Mouse (Mus musculus): ENCODE results near the gene Tyro3.

The Tyro3 gene

DNA sequence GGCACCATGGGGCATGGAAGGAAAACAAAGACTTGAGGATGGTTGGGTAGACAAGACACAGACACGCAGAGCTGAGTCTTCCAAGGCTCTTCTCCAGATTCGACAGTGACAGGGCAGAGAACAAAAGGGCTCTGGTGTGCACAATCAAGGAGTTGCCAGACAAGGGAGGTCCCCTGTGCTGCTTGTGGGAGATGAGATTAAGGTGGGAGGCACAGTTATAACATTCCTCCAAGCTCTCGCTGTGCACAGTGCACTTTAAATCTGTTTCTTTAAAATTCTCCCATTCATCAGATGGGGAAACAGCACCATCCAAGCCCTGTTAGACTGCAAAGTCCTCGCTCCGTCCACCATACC is 6.7 kb downstream of the Tyro3 start:
- DNase-seq (ENCODE audit: low read depth, low spot score): no peak

DNA sequence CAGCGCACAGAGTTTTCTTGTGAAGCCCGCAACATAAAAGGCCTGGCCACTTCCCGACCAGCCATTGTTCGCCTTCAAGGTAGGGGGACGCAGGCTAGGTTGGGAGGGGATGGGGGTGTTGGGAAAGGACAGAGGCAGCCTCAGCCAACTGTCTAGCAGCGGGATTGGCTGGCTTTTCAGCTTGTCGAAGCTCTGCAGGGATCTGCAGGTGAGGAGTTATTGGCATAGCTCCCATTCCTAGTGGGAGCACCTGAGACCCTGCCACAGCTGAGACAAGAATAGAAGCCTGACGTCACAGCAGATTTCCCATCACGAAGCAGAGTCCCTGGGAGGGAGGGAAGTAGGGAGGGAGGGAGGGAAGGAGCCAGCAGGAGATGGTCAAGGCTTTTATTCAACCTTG is 7.2 kb downstream of the Tyro3 start:
- no peak for DNase-seq (ENCODE audit: low read depth, low spot score)

DNA sequence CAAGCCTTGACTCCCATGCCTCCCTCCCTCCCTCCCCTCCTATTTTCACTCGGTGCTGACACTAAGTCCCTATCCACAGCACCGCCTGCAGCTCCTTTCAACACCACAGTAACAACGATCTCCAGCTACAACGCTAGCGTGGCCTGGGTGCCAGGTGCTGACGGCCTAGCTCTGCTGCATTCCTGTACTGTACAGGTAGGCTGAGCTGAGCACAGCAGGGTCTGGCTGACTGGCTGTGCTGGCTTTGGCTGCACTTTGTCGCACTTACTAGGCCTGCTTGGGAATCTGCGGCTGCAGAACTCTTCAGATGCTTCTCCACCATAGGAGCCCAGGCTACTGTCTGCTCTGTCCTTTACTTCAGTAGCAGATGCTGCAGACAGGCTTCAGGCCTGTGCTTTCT is 8.0 kb downstream of the Tyro3 start:
- no peak for DNase-seq (ENCODE audit: low read depth, low spot score)

DNA sequence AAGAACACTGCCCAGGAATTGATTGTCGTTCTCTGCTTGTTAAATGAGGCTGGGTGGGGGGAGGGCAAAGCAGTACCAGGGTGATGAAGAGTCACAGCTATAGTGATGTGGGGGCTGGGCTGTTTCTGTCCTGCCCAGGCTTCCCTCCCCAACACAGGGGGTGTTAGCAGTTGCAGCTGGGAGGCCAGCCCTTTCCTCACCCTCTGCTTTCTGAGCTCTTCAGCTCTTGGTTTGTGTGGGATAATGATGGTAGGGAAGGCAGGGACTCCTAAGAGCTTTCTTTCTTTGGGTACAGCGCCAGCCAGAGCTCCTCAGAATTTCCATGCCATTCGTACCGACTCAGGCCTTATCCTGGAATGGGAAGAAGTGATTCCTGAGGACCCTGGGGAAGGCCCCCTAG is 10.9 kb downstream of the Tyro3 start:
- DNase-seq (ENCODE audit: low read depth, low spot score): no peak

DNA sequence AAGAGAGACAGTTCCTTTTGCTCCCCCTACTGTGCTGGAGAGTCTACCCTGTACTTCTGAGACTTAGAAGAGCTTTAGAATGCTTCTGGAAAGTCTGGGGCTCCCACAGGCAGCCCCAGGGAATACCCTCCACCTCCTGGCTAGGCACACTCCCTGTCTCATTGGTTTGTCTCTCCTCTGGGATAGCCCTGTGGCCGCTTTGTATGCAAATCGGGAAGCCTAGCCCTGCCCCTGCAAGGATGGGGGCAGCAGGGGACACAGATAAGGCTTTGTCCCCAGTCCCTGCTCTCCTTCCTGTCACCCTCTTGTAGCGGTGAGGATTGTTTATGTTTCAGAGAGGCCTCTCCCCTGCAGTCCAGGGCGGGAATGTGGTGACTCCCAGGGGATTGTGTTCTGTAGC is 11.3 kb downstream of the Tyro3 start:
- no peak for DNase-seq (ENCODE audit: low read depth, low spot score)

DNA sequence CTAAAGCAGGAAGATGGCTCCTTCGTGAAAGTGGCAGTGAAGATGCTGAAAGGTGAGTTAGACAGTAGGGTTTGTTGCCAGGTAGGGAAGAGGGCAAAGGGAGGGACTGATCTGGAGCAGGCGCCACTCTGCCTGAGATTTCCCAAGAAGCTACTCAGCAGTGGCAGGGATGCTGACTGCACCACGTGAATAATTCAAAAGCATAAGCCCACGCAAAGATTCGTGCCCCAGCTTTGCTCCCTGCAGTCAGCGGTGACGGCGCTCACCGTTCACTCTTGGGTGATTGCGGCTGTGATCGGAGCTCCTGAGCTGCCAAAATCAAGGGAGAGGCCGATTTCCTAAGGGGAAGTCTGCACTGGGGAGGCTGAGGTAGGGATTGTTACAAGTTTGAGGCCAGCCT is 13.4 kb downstream of the Tyro3 start:
- no peak for DNase-seq (ENCODE audit: low read depth, low spot score)

DNA sequence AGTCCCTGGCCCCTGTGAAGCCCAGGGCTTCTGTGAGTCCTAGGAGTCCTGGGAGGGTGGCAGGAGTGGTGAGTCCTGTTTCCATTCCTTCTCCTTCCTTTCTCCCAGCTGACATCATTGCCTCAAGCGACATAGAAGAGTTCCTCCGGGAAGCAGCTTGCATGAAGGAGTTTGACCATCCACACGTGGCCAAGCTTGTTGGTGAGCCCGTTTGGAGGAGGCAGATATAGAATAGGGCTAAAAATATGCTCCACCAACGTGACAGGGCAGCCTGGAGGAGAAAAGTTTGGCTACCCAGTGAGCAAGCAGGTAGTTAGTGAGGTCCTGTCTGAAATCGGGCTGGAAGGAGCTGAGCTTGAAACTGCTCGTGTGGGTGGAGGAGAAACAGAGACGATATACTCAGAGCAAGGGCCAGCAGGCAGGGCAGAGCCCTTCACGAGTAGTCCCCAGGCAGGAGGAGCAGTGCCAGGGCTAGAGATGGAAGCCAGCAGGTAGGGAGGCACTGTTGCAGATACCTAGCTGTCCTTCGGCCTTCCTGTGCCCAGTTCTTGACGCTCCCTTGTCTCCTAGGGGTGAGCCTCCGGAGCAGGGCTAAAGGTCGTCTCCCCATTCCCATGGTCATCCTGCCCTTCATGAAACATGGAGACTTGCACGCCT is 14.1 kb downstream of the Tyro3 start:
- DNase-seq (ENCODE audit: low read depth, low spot score): no peak

DNA sequence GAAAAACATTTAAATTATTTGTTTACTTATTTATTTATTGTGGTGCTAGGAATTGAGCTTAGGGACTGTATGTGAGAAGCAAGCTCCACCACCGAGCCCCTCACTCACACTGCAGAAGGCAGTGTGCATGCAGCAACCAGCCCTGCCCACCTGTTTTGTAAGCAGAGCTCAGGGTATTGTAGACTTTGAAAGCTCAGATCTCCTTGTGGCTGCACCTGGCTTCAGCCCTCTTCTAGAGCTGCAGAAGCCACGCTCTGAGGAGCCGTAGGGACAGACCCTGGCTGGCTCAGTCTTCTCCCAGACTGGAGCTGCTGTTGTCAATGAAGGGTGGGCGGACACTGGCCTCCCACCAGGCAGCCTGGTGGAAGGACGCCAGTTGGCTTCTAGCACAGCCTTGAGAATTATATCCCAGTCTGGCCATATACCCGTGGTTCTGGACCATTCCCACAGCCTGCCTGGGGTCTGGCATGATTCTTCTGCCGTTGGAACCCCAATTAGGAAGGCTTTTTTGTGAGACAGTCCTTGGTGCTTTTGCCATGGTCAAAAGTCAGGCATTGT is 16.9 kb downstream of the Tyro3 start:
- DNase-seq (ENCODE audit: low read depth, low spot score): no peak

DNA sequence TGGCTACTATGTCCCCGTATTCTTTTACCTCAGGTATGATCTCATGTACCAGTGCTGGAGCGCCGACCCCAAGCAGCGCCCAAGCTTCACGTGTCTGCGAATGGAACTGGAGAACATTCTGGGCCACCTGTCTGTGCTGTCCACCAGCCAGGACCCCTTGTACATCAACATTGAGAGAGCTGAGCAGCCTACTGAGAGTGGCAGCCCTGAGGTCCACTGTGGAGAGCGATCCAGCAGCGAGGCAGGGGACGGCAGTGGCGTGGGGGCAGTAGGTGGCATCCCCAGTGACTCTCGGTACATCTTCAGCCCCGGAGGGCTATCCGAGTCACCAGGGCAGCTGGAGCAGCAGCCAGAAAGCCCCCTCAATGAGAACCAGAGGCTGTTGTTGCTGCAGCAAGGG is 19.1 kb downstream of the Tyro3 start:
- DNase-seq (ENCODE audit: low read depth, low spot score): no peak

DNA sequence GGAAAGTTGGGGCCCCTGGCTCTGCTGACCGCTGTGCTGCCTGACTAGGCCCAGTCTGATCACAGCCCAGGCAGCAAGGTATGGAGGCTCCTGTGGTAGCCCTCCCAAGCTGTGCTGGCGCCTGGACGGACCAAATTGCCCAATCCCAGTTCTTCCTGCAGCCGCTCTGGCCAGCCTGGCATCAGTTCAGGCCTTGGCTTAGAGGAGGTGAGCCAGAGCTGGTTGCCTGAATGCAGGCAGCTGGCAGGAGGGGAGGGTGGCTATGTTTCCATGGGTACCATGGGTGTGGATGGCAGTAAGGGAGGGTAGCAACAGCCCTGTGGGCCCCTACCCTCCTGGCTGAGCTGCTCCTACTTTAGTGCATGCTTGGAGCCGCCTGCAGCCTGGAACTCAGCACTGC is 19.5 kb downstream of the Tyro3 start:
- DNase-seq (ENCODE audit: low read depth, low spot score): no peak

DNA sequence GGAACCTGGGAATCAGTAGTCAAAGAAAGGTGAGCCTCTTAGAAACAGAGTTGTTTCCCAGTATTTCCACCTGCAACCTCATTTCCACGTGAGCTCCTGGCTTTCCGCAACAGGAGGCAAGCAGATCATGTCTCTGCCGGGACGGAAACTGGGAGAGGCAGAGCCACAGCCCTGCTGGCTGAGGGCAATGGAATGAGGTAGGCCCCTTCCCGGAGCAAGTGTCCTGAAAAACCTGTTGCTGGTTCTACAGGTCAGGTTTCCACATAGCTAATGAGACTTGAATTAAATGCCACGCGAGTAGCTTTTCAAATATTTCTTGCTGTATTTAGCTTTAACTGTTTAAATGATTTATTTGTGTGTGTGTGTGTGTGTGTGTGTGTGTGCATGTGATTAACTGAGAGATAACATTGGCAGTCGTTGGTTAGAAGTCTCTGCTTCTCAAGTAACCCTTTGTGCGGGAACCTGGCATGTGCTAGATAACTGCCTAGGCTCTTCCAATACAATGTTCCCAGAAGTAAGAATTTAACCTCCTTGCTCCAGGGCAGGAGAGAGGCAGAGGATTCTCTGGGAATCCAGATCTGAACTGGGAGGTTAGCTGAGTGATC is 21.2 kb downstream of the Tyro3 start:
- DNase-seq (ENCODE audit: low read depth, low spot score): no peak

DNA sequence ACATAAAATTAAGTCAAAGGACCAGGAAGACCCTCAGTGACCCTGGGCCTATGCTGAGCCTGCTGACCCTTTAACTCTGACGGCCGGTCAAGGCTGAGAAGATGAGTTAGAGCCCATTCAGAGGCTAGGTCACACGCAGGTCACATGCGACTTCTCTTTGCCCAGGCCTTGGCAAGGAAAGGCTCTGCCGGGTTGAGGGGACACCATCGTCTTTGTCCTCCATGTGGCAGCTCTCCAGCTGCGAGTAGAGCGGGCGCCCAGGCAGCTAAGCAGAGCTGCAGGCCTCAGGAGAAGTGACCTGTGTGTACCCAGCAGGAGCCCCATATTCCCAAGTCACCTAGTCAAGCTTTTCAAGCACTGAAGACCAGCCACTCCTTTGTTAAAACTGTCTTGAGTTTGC is 23.6 kb downstream of the Tyro3 start:
- no peak for DNase-seq (ENCODE audit: low read depth, low spot score)

DNA sequence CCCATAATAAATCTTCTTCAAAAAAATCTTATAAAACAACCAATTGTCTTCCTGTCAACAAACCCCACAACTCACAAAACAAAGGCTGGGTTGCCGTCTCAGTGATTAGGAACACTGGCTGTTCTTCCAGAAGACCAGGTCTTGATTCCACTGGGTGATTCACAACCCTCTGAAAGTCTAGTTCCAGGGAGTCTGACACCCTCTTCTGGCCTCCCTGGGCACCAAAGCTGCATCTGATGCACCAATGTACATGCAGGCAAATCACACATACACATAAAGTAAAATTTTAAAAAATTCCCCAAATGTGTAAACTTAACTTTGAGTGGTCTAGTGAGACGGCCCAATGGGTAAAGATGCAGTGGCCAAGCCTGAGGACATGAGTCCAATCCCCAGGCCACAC is 33.0 kb downstream of the Tyro3 start:
- DNase-seq (ENCODE audit: low read depth, low spot score): no peak

DNA sequence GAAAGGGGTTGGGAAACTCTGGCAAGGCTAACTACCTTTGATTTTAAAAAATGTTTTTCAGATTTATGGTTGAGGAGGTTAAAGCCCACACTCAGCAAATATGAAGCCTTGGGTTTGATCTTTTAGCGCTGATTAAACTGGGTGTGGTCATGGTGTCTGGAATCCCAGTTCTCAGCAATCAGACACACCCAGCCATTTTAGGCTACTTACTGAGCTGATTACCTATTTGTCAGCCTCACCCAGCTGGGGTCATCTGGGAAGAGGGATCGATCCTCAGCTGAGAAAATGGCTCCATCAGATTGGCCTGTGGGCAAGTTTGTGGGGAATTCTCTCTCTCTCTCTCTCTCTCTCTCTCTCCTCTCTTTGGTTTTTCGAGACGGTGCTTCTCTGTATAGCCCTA is 36.7 kb downstream of the Tyro3 start:
- DNase-seq (ENCODE audit: low read depth, low spot score): no peak

DNA sequence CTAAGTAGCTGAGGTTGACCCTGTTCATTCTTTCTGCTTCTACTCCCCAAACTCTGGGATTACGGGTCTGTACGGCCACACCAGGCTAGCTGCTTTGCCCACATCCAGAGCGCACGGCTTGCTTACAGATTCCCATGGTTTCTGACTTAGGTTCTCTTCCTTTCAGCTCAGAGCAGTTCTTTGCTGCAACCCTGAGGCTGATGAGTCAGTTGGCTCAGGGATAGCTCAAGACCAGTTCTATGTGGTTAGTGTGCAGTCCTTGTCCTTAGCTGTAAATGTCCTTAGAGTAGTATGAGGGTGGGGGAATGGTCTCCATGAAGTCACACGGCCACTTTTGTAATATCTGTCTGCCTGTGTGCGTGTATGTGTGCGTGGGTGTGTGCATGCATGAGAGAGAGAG is 40.1 kb downstream of the Tyro3 start:
- peak; percentile 50 for DNase-seq (ENCODE audit: low read depth, low spot score)

DNA sequence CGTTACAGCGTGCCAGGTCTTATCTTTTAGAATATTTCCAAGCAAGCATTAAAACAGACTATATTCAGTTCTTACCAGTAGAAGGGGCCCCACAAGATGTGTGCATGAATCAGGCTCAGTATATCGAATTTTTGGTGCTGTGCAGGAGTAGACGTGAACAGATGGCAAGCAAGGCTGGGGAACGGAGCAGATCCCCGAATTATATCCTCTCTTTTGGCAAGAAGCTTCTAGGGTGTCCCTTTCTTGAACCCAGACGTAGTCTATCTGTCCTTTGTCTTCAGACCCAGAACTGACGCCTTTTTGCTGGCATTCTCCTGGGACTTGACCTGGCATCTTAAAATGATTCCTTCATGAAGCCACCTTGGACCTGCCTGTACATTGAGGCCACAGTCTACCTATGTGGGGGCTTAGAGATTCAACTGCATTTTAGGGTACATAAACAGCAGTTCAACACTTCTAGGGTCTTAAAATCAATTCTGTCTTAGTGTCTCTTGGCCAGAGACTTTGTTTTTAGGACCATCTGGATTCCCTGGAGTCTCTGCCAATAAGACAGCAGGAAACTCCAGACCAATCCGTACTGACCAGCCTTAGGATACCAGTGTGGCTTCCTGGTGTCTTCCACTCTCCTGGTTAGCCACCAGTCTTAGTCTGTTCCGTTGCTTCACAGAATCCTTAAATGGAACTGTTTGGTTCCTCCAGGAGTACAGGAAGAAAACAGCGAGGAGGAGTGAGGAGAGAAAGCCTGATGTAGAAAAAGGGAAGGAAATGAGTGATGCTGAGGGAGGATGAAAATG is 41.0 kb downstream of the Tyro3 start:
- DNase-seq (ENCODE audit: low read depth, low spot score): no peak

DNA sequence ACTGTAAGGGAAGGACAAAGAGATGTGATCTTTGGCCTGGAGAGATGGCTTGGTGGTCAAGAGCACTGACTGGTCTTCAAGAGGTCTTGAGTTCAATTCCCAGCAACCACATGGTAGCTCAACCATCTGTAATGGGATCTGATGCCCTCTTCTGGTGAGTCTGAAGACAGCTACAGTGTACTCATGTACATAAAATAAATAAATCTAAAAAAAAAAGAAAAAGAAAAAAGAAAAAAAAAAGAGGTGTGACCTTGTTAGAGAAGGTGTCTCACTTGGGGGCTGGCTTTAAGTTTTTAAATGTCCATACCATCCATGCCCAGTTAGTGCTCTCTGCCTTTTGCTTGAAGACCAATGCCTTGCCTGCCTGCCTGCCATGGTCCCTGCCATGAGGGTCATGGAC is 42.5 kb downstream of the Tyro3 start:
- DNase-seq (ENCODE audit: low read depth, low spot score): no peak

DNA sequence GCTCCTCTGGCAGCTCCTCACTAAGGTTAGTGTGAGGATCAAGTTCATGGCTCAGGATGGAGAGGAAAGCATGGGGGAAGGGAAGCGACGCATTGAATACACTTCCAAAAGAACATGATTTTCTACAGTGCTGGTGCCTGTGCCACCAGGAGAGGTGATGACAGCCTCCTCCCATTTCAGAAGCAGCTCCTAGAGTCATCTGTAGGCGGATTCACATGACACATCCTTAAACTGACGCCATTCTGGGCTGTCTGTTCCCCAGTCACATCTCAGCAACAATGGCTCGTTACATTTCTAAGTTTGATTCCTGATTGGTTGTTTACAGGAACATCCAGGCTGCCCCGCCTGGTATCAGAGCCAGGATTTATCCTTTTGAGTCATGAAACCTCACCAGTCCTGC is 44.5 kb downstream of the Tyro3 start:
- DNase-seq (ENCODE audit: low read depth, low spot score): no peak

DNA sequence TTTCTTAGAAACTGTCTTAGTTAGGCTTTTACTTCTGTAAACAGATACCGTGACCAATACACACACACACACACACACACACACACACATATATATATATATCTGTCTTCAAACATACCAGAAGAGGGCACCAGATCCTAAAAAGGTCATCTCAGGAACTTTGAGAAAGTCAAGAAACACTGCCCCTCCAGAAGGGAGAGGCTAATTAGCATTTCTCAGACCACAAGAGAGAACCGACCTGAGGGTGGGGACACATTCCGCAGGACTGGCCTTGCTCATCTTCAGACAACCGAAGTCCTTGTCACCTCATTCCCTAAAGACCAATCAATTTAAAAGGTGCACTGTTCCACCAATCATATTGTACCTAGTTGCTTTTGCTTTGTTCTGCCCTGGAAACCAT is 46.0 kb downstream of the Tyro3 start:
- DNase-seq (ENCODE audit: low read depth, low spot score): no peak

DNA sequence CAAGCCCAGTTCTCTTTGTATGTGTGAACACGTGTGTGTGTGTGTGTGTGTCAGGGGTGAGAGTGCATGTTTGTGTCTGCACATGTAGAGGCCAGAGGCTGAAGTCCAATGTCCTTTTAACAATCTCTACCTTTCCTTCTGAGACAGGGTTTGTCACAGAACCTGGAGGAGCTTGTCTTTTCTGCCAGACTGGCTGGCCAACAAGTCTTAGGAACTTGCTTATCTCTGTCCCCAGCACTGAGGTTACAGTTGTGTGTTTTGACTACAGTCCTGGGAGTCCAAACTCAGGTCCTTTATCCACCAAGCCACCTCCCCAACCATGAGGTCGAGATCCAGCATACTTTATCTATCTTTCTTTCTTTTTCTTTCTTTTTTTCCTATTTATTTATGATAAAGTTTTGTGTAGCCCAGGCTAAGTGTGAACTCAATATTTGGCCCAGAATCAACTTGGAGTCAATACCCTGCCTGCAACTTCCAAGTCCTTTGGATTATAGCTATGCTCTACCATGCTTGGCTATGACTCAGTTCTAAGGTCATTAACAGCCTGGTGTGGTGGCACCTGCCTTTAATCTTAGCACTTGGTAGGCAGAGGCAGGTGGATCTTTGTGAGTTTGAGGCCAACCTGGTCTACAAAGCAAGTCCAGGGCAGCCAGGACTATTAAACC is 48.5 kb downstream of the Tyro3 start:
- no peak for DNase-seq (ENCODE audit: low read depth, low spot score)

DNA sequence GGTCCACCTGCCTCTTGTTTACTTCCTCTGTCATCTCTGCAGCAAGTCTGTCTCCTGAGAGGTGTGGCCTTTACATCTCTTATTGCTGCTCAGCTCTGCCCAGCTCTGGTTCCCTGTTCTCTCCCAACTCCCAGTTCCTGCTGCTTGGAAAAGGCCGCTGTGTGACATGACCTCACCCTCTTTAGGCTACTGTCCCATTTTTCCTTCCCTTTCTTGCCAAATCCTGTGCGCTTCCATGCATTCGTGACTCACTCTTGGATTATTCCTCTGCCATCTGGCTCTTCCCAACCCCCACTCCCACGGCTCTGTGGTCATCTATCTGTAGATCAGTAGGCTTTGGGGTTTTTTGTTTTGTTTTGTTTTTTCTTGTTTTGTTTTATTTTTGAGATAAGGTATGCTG is 49.4 kb downstream of the Tyro3 start:
- peak; percentile 86 for DNase-seq (ENCODE audit: low read depth, low spot score)

DNA sequence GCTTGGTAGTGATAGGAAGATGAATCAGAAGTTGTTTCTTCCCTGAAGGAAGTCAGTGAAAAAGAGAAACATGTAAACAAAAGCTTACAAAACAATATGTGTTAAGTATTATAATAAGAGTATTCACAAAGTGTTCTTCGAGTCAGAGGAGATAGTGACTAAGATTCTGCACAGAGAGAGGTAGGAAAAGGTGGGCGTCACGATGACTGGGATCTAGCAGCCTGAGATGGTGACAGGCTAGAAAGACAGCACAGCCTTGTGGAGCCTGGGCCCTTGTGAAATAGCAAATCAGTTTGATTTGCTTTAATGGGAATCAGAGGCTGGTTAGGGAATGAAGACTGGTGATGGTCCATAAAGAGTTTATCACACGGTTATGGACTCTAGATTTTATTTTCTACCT is 56.3 kb downstream of the Tyro3 start:
- no peak for DNase-seq (ENCODE audit: low read depth, low spot score)
